Mouse (Mus musculus) bone marrow macrophage, adult 2 months (primary cell): ENCODE results near the gene Nphs1. TPM values are rescaled to one million over a fixed set of nuclear protein-coding genes. Genes with fewer than 3 reads are reported as not detected.
A peak's percentile ranks its signal among the peaks of the same experiment; 100 is the strongest.

Experiments
- H3K27ac ChIP-seq: 2 replicates; pipeline ENCODE4 v1.5.1; 2012; ENCODE audit warnings: low read depth, low read length; ENCODE audit not compliant: insufficient read depth
- H3K4me1 ChIP-seq: 2 replicates; pipeline ENCODE4 v1.6.1; 2012; ENCODE audit warnings: low read length; ENCODE audit not compliant: control insufficient read depth, insufficient read depth
- H3K4me3 ChIP-seq: 2 replicates; pipeline ENCODE4 v1.5.1; 2012; ENCODE audit warnings: mild to moderate bottlenecking, low read length, moderate library complexity; ENCODE audit not compliant: insufficient read depth
- CTCF ChIP-seq: IDR thresholded peaks from 2 replicates; pipeline ENCODE4 v1.5.1; 2012; ENCODE audit warnings: low read depth, mild to moderate bottlenecking, low read length, moderate library complexity
- POLR2A ChIP-seq: IDR thresholded peaks from 2 replicates; pipeline ENCODE4 v1.6.1; 2012; ENCODE audit warnings: mild to moderate bottlenecking, low read depth, low read length, borderline replicate concordance
- polyA plus RNA-seq: library from polyadenylated mRNA; stranded (reverse); fragments of >200 nt; gene quantifications from 2 replicates; pipeline ENCODE4 v1.2.4, GENCODE M21; 2012; ENCODE audit not compliant: missing spikeins, insufficient read depth, insufficient read length

The Nphs1 gene
- polyA plus RNA-seq, 1 experiment, result not detected

- no peak overlapping the region for H3K27ac ChIP-seq
- TF ChIP-seq CTCF (no peak), POLR2A (no peak)
- H3K4me1 ChIP-seq, result peaks cover 4% of the 10 kb centered on the region; the same call in 1 of the 2 replicates
- H3K4me3 ChIP-seq, result peak overlapping the region; percentile 85
These were observed 76.0 kb downstream of the Nphs1 start for GRCm38 (mm10) chr7:30533941-30534632.

- H3K27ac ChIP-seq, result no peak within 1 kb of the TSS
- no peak for TF ChIP-seq CTCF
- peaks cover 4% of the 10 kb centered on the region; the same call in 1 of the 2 replicates for H3K4me1 ChIP-seq
These were observed 76.8 kb downstream of the Nphs1 start, which contains the start of gene Arhgap33 for GRCm38 (mm10) chr7:30534633-30535577. Arhgap33 (minus strand) TSS chr7:30535060.

More at GRCm38 (mm10) chr7:30534633-30535577, 76.8 kb downstream of the Nphs1 start, which contains the start of gene Arhgap33:
- peak within 1 kb of the TSS; percentile 85 for H3K4me3 ChIP-seq

Other genes with a start within 250 kb of the Nphs1 start
- gene Polr2i, start 226.4 kb upstream of the Nphs1 start, polyA plus RNA-seq, result 47.6 and 50.3 TPM in 2 replicates
- 83.3 and 108 TPM in 2 replicates for gene Tbcb, start 226.0 kb upstream of the Nphs1 start, polyA plus RNA-seq
- gene Ovol3, start 222.6 kb upstream of the Nphs1 start, polyA plus RNA-seq, result not detected in 2 replicates
- gene Thap8, start 178.2 kb upstream of the Nphs1 start, polyA plus RNA-seq, result 0.55 and 1.0 TPM in 2 replicates
- 21.4 and 25.8 TPM in 2 replicates for gene Wdr62, start 177.9 kb upstream of the Nphs1 start, polyA plus RNA-seq
- 0.49 and 1.7 TPM in 2 replicates for gene Clip3, start 166.6 kb upstream of the Nphs1 start, polyA plus RNA-seq
- gene Alkbh6, start 149.6 kb upstream of the Nphs1 start, polyA plus RNA-seq, result 32.8 and 39.9 TPM in 2 replicates
- gene Syne4, start 143.5 kb upstream of the Nphs1 start, polyA plus RNA-seq, result 1.2 TPM in 1 of 2 replicates, not detected in the other
- not detected in 2 replicates for gene E130208F15Rik, start 136.6 kb upstream of the Nphs1 start, polyA plus RNA-seq
- gene Sdhaf1, start 134.4 kb upstream of the Nphs1 start, polyA plus RNA-seq, result 4.5 and 4.6 TPM in 2 replicates
- not detected in 2 replicates for gene Lrfn3, start 95.5 kb upstream of the Nphs1 start, polyA plus RNA-seq
- 3,702 and 3,978 TPM in 2 replicates for gene Tyrobp, start 44.6 kb upstream of the Nphs1 start, polyA plus RNA-seq
- gene Hcst, start 38.5 kb upstream of the Nphs1 start, polyA plus RNA-seq, result 53.0 and 56.7 TPM in 2 replicates
- 18.6 and 22.4 TPM in 2 replicates for gene Nfkbid, start 36.6 kb upstream of the Nphs1 start, polyA plus RNA-seq
- 2.0 and 2.3 TPM in 2 replicates for gene Aplp1, start 12.8 kb upstream of the Nphs1 start, polyA plus RNA-seq
- not detected in 2 replicates for gene Kirrel2, start 625 bp upstream of the Nphs1 start, polyA plus RNA-seq
- not detected in 2 replicates for gene Prodh2, start 35.3 kb downstream of the Nphs1 start, polyA plus RNA-seq
- gene Arhgap33, start 76.7 kb downstream of the Nphs1 start, polyA plus RNA-seq, result 8.4 and 9.5 TPM in 2 replicates
- 12.0 and 14.6 TPM in 2 replicates for gene Hspb6, start 93.9 kb downstream of the Nphs1 start, polyA plus RNA-seq
- 8.8 and 12.2 TPM in 2 replicates for gene Proser3, start 94.0 kb downstream of the Nphs1 start, polyA plus RNA-seq
- 29.6 and 44.3 TPM in 2 replicates for gene Lin37, start 101.5 kb downstream of the Nphs1 start, polyA plus RNA-seq
- gene U2af1l4, start 105.0 kb downstream of the Nphs1 start, polyA plus RNA-seq, result 62.1 and 74.5 TPM in 2 replicates
- gene Gm49396, start 105.0 kb downstream of the Nphs1 start, polyA plus RNA-seq, result 7.9 and 12.2 TPM in 2 replicates
- 204 and 236 TPM in 2 replicates for gene Psenen, start 105.3 kb downstream of the Nphs1 start, polyA plus RNA-seq
- gene Igflr1, start 107.1 kb downstream of the Nphs1 start, polyA plus RNA-seq, result 1.3 and 2.1 TPM in 2 replicates
- gene Kmt2b, start 130.4 kb downstream of the Nphs1 start, polyA plus RNA-seq, result 36.2 and 38.4 TPM in 2 replicates
- 0.45 TPM in 1 of 2 replicates, not detected in the other for gene Zbtb32, start 140.6 kb downstream of the Nphs1 start, polyA plus RNA-seq
- not detected in 2 replicates for gene Upk1a, start 154.5 kb downstream of the Nphs1 start, polyA plus RNA-seq
- 553 and 612 TPM in 2 replicates for gene Cox6b1, start 167.8 kb downstream of the Nphs1 start, polyA plus RNA-seq
- not detected in 2 replicates for gene Etv2, start 177.5 kb downstream of the Nphs1 start, polyA plus RNA-seq
- gene Rbm42, start 192.0 kb downstream of the Nphs1 start, polyA plus RNA-seq, result 59.6 and 69.7 TPM in 2 replicates
- 16.8 and 18.7 TPM in 2 replicates for gene Haus5, start 206.7 kb downstream of the Nphs1 start, polyA plus RNA-seq
- gene Pmis2, start 213.3 kb downstream of the Nphs1 start, polyA plus RNA-seq, result not detected in 2 replicates
- not detected in 2 replicates for gene 2200002J24Rik, start 240.6 kb downstream of the Nphs1 start, polyA plus RNA-seq